Mouse (Mus musculus): Measurements from ENCODE around the gene Ano2. TPM values are rescaled to one million over a fixed set of nuclear protein-coding genes. Genes with fewer than 3 reads are reported as not detected.

Gene Ano2
- total and polyA plus RNA-seq, 3 experiments, result not detected

DNA sequence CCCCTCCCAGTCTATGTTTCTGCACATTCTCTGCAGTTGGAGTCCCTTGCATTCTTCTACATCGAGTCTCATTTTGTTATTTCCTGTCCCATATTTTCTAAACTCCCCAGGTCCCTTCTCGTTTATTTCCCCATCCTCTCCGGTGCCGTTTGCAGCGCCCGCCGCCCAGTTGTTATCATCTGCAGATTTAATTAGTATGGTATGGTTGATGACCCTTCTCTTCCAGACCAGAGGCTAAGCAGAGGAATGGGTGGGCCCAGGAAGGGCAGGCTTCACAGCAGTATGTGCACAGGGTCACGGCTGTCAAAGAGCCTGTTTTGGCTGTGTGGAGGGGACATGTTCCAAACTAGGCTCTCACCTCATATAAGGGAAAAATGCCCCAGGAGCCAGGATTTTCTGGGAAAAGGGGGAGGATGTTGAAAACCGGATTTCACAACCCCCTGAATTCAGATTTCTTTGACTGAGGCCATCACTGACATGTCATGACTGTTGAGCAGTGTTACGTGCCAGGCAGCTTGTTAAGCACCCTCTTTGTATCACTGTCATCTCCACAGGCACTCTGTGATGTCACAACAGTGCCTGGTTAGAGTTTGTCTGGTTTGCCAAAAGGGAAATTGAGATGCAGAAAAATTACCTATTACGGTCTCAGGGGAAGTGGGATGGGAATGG lies 72.8 kb downstream of the Ano2 start:
- DNase-seq (ENCODE audit: extremely low read depth), result no peak
- Histone ChIP-seq H3K4me3 (replicated peaks in 1 of 3; ENCODE audit: low read depth in 2 of 3, low read length in 2 of 3, poor library complexity in 1 of 3) (no peak overlapping the region), H3K4me1 (ENCODE audit: control insufficient read depth in 1 of 2, insufficient read depth in 2 of 2) (no peaks in the 10 kb centered on the region), H3K36me3 (replicated peaks in 1 of 2; ENCODE audit: control insufficient read depth in 1 of 2, insufficient read depth in 1 of 2, low read length in 1 of 2) (no peaks in the 10 kb centered on the region), H3K27ac (ENCODE audit: insufficient read depth, low read depth) (no peak overlapping the region), H3K9ac (ENCODE audit: insufficient read depth, low read depth) (no peak overlapping the region), H3K79me2 (replicated peaks; ENCODE audit: control insufficient read depth, extremely low read depth, insufficient read depth, poor library complexity, severe bottlenecking) (no peaks in the 10 kb centered on the region), H3K9me3 (replicated peaks; ENCODE audit: low read length) (no peaks in the 10 kb centered on the region), H3K27me3 (replicated peaks) (peaks cover 85% of the 10 kb centered on the region), H3K4me2 (ENCODE audit: insufficient read depth, low read depth, poor library complexity, severe bottlenecking) (no peak overlapping the region)
- TF ChIP-seq KAT2A (IDR thresholded peaks at IDR 0.05; ENCODE audit: insufficient replicate concordance, low read length) (no peak), MAFK (IDR thresholded peaks at IDR 0.05; ENCODE audit: insufficient replicate concordance, low read length) (no peak), ZKSCAN1 (IDR thresholded peaks at IDR 0.05; ENCODE audit: borderline replicate concordance, low read depth, low read length) (no peak), MEF2A (IDR thresholded peaks at IDR 0.05; ENCODE audit: borderline replicate concordance, low read depth, low read length) (no peak), SMC3 (IDR thresholded peaks at IDR 0.05; ENCODE audit: low read depth, low read length) (no peak), GABPA (IDR thresholded peaks at IDR 0.05; ENCODE audit: insufficient replicate concordance, low read depth, low read length) (no peak), MAZ (IDR thresholded peaks at IDR 0.05; ENCODE audit: low read depth, low read length) (no peak), POLR2AphosphoS2 (IDR thresholded peaks at IDR 0.05; ENCODE audit: low read depth, low read length) (no peak), JUN (IDR thresholded peaks at IDR 0.05; ENCODE audit: insufficient read depth, low read depth, low read length) (no peak), CHD2 (IDR thresholded peaks at IDR 0.05; ENCODE audit: low read length) (no peak), CTCF (conservative IDR thresholded peaks at IDR 0.05 in 1 of 2, IDR thresholded peaks at IDR 0.05 in 1 of 2; ENCODE audit: low read depth in 2 of 2, low read length in 2 of 2) (no peak), SIN3A (IDR thresholded peaks at IDR 0.05; ENCODE audit: low read length) (no peak)
- in situ Hi-C loops (cut with MboI; ENCODE audit: low pct_ligation_motif_present, low pct_unique_long_range_greater_than_20kb, low sequenced_read_pairs) (no loop called here), dilution Hi-C loops (cut with MboI; ENCODE audit: extremely low pct_ligation_motif_present, extremely low pct_unique_long_range_greater_than_20kb, low sequenced_read_pairs) (no loop called here)

- Histone ChIP-seq H3K36me3 (replicated peaks in 1 of 2; ENCODE audit: control insufficient read depth in 1 of 2, insufficient read depth in 1 of 2, low read length in 1 of 2) (no peaks in the 10 kb centered on the region), H3K27me3 (replicated peaks) (peaks cover 90% of the 10 kb centered on the region), H3K4me2 (ENCODE audit: insufficient read depth, low read depth, poor library complexity, severe bottlenecking) (no peak overlapping the region), H3K4me1 (ENCODE audit: control insufficient read depth in 1 of 2, insufficient read depth in 2 of 2) (no peaks in the 10 kb centered on the region), H3K4me3 (replicated peaks in 1 of 3; ENCODE audit: low read depth in 2 of 3, low read length in 2 of 3, poor library complexity in 1 of 3) (no peak overlapping the region), H3K27ac (ENCODE audit: insufficient read depth, low read depth) (no peak overlapping the region), H3K9me3 (replicated peaks; ENCODE audit: low read length) (no peaks in the 10 kb centered on the region), H3K9ac (ENCODE audit: insufficient read depth, low read depth) (no peak overlapping the region), H3K79me2 (replicated peaks; ENCODE audit: control insufficient read depth, extremely low read depth, insufficient read depth, poor library complexity, severe bottlenecking) (no peaks in the 10 kb centered on the region)
- in situ Hi-C loops (cut with MboI; ENCODE audit: low pct_ligation_motif_present, low pct_unique_long_range_greater_than_20kb, low sequenced_read_pairs) (no loop called here), dilution Hi-C loops (cut with MboI; ENCODE audit: extremely low pct_ligation_motif_present, extremely low pct_unique_long_range_greater_than_20kb, low sequenced_read_pairs) (no loop called here)
- no peak for DNase-seq (ENCODE audit: extremely low read depth)
- TF ChIP-seq SMC3 (IDR thresholded peaks at IDR 0.05; ENCODE audit: low read depth, low read length), result no peak
- TF ChIP-seq ZC3H11A (IDR thresholded peaks at IDR 0.05; ENCODE audit: low read depth, low read length), result no peak
- no peak for TF ChIP-seq ZNF384 (IDR thresholded peaks at IDR 0.05; ENCODE audit: low read depth, low read length)
- TF ChIP-seq MAFK (IDR thresholded peaks at IDR 0.05; ENCODE audit: insufficient replicate concordance, low read length), result no peak
- TF ChIP-seq TCF12 (IDR thresholded peaks at IDR 0.05; ENCODE audit: low read depth, low read length), result no peak
- no peak for TF ChIP-seq SIN3A (IDR thresholded peaks at IDR 0.05; ENCODE audit: low read length)
Measured at GRCm38 (mm10) chr6:125773256-125773655, 83.0 kb downstream of the Ano2 start.
